Mouse (Mus musculus): Measurements from ENCODE around the gene Ubap1.

The Ubap1 gene

GRCm38 (mm10) chr4:41353265-41353664 is 4.5 kb downstream of the Ubap1 start:
- peak; percentile 8 for DNase-seq (ENCODE audit: low read depth, low spot score)

GRCm38 (mm10) chr4:41357154-41357553 is 8.4 kb downstream of the Ubap1 start:
- DNase-seq (ENCODE audit: low read depth, low spot score), result no peak

DNA sequence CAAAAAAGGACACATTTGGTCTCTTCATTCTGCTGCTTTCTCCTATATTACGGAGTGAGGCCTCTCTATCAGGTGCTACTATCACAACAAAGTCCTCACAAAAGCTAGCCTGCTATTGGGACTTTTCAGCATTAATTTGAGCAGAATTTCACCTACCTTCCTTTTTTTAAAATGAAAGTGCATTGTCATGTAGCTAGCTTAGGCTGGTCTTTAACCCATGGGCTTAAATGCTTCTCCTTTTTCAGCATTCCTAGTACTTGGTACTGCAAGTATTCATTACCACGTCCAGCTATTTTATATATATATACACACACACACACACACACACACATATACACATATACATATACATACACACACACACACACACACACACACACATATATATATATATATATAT is 9.9 kb downstream of the Ubap1 start:
- DNase-seq (ENCODE audit: low read depth, low spot score), result no peak

GRCm38 (mm10) chr4:41359358-41359757 is 10.6 kb downstream of the Ubap1 start:
- no peak for DNase-seq (ENCODE audit: low read depth, low spot score)

DNA sequence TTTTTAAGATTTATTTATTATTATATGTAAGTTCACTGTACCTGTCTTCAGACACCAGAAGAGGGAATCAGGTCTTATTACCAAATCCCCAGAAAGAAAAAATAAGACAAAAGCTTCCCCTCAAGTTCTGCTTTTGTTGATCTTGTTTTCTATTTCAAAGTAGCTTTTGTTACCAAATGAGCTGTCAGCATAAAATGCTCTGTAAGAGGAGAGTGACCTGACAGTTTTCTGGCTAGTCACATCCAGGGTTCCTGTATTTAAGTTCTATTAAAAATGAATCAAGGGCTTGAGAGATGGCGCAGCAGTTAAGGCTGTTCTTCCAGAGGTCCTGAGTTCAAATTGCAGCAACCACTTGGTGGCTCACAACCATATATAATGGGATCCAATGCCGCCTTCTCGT is 12.3 kb downstream of the Ubap1 start:
- no peak for DNase-seq (ENCODE audit: low read depth, low spot score)

GRCm38 (mm10) chr4:41368198-41368597 is 19.4 kb downstream of the Ubap1 start:
- DNase-seq (ENCODE audit: low read depth, low spot score), result no peak

DNA sequence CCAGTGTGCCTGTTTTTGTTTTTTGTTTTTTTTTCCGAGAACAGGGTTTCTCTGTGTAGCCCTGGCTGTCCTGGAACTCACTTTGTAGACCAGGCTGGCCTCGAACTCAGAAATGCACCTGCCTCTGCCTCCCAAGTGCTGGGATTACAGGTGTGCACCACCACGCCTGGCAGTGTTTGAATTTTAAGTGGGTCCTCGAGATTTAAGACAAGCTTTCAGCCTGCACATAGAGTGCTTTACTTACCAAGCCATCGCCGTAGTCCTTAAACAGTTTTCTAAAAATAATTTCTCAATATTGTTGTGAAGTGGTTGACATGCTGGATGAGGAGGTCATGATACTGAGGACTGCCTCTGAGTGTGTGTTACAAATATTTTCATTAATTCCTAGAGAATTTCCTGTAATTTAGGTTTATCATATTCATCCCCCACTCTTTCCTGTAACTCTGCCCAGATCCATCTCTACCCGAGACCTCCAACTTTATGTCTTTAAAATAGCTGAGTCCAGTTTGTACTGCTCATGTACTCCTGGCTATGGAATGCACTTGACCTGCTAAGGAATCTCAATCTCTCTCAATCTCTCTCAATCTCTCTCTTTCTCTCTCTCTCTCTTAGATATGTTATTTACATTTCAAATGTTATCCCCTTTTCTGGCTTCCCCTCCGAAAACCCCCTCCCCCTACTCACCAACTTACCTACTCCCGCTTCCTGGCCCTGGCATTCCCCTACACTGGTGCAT is 21.1 kb downstream of the Ubap1 start:
- no peak for DNase-seq (ENCODE audit: low read depth, low spot score)

GRCm38 (mm10) chr4:41377567-41377966 is 28.8 kb downstream of the Ubap1 start:
- DNase-seq (ENCODE audit: low read depth, low spot score), result no peak

DNA sequence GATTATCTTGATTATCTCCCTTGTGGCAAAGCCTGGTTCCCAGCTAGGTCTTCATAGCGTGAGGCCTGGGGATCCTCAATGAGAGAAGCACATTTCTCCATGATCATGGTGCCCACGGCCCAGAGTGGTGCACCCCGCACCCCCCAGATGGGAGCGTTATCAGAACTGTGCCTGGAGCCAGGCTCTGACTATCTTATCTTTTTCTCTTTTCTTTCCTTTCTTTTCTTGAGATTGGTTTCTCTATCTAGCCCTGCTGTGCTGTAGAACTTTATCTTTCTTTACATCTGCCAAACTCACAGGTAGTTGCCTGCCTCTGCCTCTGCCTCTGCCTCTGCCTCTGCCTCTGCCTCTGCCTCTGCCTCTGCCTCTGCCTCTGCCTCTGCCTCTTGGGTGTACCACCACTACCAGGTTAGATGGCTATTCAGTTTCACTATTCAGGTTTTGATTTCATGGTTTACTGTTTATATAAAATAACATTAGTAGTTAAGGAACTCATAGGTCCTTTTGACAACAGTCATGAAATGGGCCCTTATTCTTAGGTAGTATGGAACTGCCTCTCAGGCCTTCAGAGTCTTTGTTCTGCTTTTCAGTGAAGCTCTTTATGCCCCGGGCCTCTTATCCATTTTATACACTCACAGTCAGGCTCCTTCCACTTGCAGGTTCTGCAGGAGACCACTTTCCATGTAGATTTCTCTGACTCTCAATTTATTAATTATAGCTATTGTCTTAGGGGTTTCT is 32.6 kb downstream of the Ubap1 start:
- DNase-seq (ENCODE audit: low read depth, low spot score), result no peak

DNA sequence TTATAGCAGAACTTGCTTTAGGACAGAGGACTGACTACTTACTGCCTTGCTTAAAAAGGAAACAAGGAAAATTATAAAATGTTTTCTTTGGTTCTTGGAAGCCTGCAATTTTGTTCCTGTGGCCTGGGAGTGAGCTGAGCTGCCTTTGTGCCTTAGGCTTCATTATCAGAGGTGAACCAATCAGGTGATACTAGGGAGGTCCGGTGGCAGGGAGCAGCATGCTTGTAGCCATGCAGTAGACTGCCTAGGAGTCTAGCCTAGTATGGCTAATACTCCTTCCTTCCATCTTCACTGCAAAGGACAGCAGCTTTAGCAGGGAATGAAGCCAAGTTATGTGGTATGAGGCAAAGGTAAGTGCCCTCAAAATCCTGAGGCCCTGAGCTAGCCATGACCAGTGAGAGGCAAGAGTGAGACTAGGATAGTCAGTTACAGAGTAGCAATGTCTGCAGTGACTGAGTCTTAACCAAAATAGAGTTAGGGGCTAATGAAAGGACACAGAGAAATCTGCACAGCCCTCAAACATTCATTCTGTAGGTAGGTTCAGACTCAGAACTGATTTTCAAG is 37.7 kb downstream of the Ubap1 start:
- no peak for DNase-seq (ENCODE audit: low read depth, low spot score)

DNA sequence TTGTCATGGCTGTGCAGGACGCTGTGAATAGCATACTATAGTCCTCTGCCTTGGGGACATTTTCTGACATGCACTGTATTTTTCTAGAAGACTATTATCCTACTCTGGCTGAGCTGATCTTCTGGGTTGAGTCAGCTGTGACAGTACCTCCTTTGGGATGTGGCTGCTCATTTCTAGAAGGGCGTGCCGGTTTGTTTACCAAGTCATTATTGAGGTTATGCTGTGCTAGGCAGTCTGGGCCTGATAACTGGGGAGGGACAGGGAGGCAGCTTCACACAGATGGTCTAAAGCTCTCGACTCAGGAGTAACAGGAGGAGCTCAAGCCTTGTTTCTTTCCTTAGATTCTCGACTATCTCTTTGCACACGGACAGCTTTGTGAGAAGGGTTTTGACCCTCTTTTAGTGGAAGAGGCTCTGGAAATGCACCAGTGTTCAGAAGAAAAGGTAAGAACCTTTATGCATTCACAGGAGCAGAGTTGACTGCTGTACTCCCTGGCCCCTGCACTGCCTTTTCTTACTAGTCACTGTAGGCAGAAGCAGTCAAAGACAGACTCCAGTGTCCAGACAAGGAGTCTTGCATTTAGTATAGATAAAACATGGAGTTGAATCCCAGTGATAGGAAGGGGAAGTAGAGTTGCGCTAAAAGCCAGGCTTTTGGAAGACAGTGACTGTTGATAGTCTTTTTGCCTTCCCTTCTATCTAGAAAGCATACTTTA is 39.1 kb downstream of the Ubap1 start:
- DNase-seq (ENCODE audit: low read depth, low spot score), result no peak

DNA sequence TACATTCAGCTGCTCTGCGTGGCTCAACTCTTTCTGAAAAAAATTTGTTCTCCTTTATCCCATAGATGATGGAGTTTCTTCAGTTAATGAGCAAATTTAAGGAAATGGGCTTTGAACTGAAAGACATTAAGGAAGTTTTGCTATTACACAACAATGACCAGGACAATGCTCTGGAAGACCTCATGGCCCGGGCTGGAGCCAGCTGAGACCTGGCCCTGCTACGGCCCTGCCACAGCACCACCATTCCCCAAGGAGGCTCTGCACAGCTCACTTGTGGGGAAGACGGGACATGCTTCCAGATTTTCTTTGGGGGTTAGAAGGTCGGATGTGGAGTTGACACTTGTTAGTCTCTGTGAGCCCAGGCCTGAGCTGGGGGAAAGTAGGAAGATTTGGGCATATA is 39.8 kb downstream of the Ubap1 start:
- no peak for DNase-seq (ENCODE audit: low read depth, low spot score)

DNA sequence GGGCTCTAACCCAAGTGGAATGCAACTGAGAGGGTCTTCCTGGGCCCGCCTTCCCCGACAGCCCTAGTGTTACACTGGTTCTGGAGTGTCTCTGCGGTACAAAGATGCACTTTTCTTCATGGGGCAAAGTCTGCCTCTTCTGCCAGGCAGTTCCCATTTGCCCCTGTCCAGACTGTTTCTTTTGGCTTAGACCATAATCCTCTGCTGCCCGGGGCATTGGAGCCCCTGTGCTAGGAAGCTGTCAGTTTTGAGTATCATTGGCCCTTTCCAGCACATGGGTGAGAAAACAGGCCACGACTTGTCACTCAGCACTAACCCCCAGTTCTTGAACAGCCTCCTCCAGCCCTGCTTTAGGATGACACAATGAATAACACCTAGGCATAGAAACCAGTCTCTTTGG is 40.4 kb downstream of the Ubap1 start:
- DNase-seq (ENCODE audit: low read depth, low spot score), result no peak

DNA sequence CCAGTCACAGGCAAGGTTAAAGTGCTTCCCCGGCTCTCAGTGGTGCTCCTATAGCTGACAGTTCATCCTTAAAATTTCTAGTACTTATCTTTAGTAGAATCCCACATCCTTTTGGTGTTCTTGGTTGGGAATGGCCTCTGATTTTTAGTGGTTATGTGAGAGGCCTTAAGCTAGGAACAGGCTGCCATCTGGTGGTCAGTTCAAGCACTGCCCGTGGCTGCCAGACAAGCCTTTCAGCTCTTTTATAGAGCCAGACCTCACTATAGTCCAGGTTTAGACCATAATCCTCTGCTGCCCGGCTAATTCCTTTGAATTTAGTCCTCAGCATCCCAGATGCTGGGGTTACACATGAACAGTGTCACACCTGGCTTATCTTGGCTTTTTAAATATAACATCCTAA is 41.3 kb downstream of the Ubap1 start:
- peak; percentile 83 for DNase-seq (ENCODE audit: low read depth, low spot score)

GRCm38 (mm10) chr4:41391015-41391414 is 42.2 kb downstream of the Ubap1 start:
- no peak for DNase-seq (ENCODE audit: low read depth, low spot score)

GRCm38 (mm10) chr4:41394651-41395050 is 45.9 kb downstream of the Ubap1 start:
- DNase-seq (ENCODE audit: low read depth, low spot score), result no peak

DNA sequence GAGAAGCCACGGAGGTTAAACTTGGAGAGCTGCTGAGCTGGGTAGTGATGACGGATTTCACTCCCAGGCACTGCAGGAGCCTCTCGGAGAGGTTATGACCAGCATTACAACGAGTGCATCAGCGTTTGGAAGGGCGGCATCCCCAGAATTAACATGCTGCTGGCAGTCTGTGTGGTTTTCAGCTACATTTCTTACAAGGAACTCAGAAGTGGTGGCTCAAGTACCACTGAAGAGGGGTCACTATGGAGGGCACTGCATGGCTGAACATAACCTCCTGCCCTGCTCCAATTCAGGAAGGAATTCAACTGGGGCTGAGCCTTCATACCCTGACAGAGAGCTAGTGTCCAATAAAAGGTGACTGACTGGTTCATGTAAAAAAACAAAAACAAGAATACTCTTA is 49.6 kb downstream of the Ubap1 start:
- no peak for DNase-seq (ENCODE audit: low read depth, low spot score)

- DNase-seq (ENCODE audit: low read depth, low spot score), result no peak
These were observed 51.1 kb downstream of the Ubap1 start for GRCm38 (mm10) chr4:41399904-41400303.

- DNase-seq (ENCODE audit: low read depth, low spot score), result no peak
These were observed 52.4 kb downstream of the Ubap1 start for GRCm38 (mm10) chr4:41401167-41401566.

GRCm38 (mm10) chr4:41401573-41401972 is 52.8 kb downstream of the Ubap1 start:
- DNase-seq (ENCODE audit: low read depth, low spot score), result no peak

- DNase-seq (ENCODE audit: low read depth, low spot score), result no peak
These were observed 57.8 kb downstream of the Ubap1 start for GRCm38 (mm10) chr4:41406597-41406996.

DNA sequence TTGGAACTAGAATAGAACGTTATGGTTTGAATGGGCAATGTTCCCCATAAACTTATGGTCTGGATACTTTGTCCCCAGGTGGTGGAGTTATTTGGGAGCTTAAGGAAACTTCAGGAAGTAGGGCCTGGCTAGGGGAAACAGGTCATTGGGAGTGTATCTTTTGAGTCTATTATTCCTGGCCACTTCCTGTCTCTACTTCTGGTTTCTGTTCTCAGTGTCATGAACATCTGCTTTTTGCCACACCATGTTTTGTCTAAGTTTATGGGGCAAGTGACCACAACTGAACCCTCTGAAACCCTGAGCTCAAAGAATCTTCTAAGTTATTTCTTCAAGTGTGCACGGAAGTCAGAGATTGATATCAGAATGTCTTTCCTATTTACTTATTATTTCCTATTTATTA is 58.6 kb downstream of the Ubap1 start:
- DNase-seq (ENCODE audit: low read depth, low spot score), result no peak
